Mouse (Mus musculus) forebrain, postnatal 0 days (tissue): ENCODE measurements around the gene Thbs4. TPM values are rescaled to one million over a fixed set of nuclear protein-coding genes. Genes with fewer than 3 reads are reported as not detected.
"Not testable (repeated sequence)": the region's sequence is repeated elsewhere in the genome, so short reads cannot be mapped to it uniquely, and the experiment has no call there.

Experiments
- ATAC-seq: fragments of 200-750 bp; cut with Nextera tagmentation; 2 replicates; pipeline ENCODE4 v1.8.0; 2017; ENCODE audit warnings: mild to moderate bottlenecking, moderate library complexity
- DNase-seq: peaks from one replicate; pipeline ENCODE4 v3.0.0-alpha.2; 2015
- H3K27ac ChIP-seq: fragments of 300-500 bp; sonication (generic); 2 replicates; pipeline ENCODE4 v1.5.1; 2014; ENCODE audit warnings: low read depth, mild to moderate bottlenecking, antibody characterized with exemption, low read length, moderate library complexity, mixed read lengths
- H3K27me3 ChIP-seq: fragments of 300-500 bp; sonication (generic); 2 replicates; pipeline ENCODE4 v1.6.1; 2014; ENCODE audit warnings: mild to moderate bottlenecking, low read length, mixed read lengths; ENCODE audit not compliant: insufficient read depth
- H3K36me3 ChIP-seq: fragments of 300-500 bp; sonication (generic); 2 replicates; pipeline ENCODE4 v1.6.1; 2014; ENCODE audit warnings: mild to moderate bottlenecking, moderate library complexity; ENCODE audit not compliant: insufficient read depth
- H3K4me1 ChIP-seq: fragments of 300-500 bp; sonication (generic); 2 replicates; pipeline ENCODE4 v1.6.1; 2014; ENCODE audit warnings: antibody characterized with exemption; ENCODE audit not compliant: insufficient read depth
- H3K4me2 ChIP-seq: fragments of 300-500 bp; sonication (generic); 2 replicates; pipeline ENCODE4 v1.6.1; 2014; ENCODE audit warnings: low read depth, mild to moderate bottlenecking, moderate library complexity
- H3K4me3 ChIP-seq: fragments of 300-500 bp; sonication (generic); 2 replicates; pipeline ENCODE4 v1.5.1; 2014; ENCODE audit warnings: low read depth, low read length, mixed read lengths
- H3K9ac ChIP-seq: fragments of 300-500 bp; sonication (generic); 2 replicates; pipeline ENCODE4 v1.6.1; 2014; ENCODE audit warnings: mild to moderate bottlenecking
- H3K9me3 ChIP-seq: fragments of 300-500 bp; sonication (generic); 2 replicates; pipeline ENCODE4 v1.6.1; 2016; ENCODE audit warnings: low read length
- CTCF ChIP-seq: sonication (generic); IDR thresholded peaks from 2 replicates; pipeline ENCODE4 v1.5.1; 2016; ENCODE audit warnings: antibody characterized with exemption, control low read depth, low read depth
- WGBS: fragments of 180-500 bp; shearing (Covaris S2); extraction: QIAGEN DNeasy Blood & Tissue Kit; methylation state at CpG from one replicate; pipeline ENCODE4 v1.1.7; 2014; 5-methylcytosine and 5-hydroxymethylcytosine counted together
- polyA plus RNA-seq: library from polyadenylated mRNA; unstranded; fragments of >200 nt; fragmentation: Nextera tagmentation; extraction: Ambion mirVana; gene quantifications from 2 replicates; pipeline ENCODE4 v1.2.1, GENCODE M21; 2015
- total RNA-seq: library from RNA; depleted of rRNA; stranded (reverse); fragments of >200 nt; gene quantifications from 2 replicates; pipeline ENCODE4 v1.2.3, GENCODE M21; 2014; rRNA removed

Gene Thbs4
- total RNA-seq, result 0.24 and 0.46 TPM in 2 replicates
- polyA plus RNA-seq, result 0.58 and 0.96 TPM in 2 replicates

DNA sequence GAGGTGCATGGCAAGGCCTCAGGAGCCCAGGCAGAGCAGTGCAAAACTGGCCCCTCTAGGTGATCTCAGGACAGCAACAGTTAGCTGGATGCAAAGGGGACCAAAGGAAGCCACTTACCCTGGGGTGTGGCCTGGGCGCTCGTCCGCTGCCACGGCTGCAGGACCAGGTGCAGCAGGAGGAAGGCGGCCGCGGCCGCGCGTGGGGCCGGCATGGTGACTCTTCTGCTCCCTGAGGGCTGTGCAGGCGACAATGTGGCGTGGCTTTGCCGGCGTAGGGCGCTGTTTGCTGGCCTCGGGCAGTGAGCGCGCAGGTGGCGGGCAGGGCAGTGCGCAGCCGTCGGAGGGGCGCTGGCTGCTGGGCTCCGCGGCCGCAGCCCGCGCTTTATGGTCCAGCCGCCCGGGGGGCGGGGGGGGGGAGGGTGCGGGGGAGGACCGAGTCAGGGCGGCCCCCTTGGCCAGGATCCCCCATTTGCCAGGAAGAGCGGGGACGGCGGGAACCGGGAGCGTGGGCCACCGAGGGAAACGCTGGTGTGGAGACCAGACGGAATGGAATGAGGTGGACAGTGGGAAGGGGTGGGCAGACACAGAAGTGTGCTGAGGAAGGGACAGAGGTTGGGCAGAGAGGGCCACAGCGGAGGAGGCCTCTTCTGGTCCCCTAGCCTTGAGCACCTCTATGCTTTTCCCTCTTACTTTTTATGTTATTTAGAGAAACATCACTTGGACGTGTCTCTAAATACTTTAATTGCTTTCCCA is at the start of gene Thbs4:
Gene Thbs4, minus strand, starts transcription at position 357 of the 753 bp plus-strand sequence.
- H3K4me2 ChIP-seq, result peak within 1 kb of the TSS; percentile 51
- no peaks in the 10 kb centered on the region for H3K36me3 ChIP-seq
- no peaks in the 10 kb centered on the region for H3K27me3 ChIP-seq
- H3K4me3 ChIP-seq, result peak within 1 kb of the TSS; percentile 22
- H3K27ac ChIP-seq, result no peak within 1 kb of the TSS
- TF ChIP-seq CTCF, result no peak
- peak; percentile 53; the same call in 1 of the 2 replicates for ATAC-seq
- no peaks in the 10 kb centered on the region for H3K9me3 ChIP-seq
- WGBS, result 8% methylated on average over 34 of the region's 45 CpGs
- no peak for DNase-seq
- H3K4me1 ChIP-seq, result no peaks in the 10 kb centered on the region
- no peak within 1 kb of the TSS for H3K9ac ChIP-seq

DNA sequence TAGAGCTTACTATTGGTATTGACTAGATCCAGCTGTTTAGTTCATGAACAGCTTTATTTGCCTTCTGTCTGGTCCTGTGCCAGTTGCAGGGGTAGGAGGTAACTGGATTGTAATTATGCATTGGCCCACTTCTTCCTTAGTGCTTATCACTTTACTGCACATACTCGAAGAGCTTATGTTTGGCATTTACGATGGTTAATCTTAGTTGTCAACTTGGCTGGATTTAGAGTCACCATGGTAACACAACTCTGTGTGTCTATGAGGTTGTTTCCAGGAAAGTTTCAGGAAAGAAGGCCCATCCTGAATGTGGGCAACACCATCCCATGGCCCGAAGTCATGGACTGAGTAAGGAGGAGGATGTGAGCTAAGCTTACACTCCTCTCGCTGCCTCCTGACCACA is 38.5 kb upstream of the Thbs4 start:
- Histone ChIP-seq H3K4me2 (no peak overlapping the region), H3K36me3 (no peaks in the 10 kb centered on the region), H3K9me3 (no peaks in the 10 kb centered on the region), H3K27ac (no peak overlapping the region), H3K4me1 (peaks cover 5% of the 10 kb centered on the region; the same call in 1 of the 2 replicates), H3K4me3 (no peak overlapping the region), H3K27me3 (no peaks in the 10 kb centered on the region), H3K9ac (no peak overlapping the region)
- TF ChIP-seq CTCF, result no peak
- DNase-seq (peak; percentile 29), ATAC-seq (peak; percentile 59)
- 73% methylated on average over 4 of the region's 4 CpGs for WGBS

DNA sequence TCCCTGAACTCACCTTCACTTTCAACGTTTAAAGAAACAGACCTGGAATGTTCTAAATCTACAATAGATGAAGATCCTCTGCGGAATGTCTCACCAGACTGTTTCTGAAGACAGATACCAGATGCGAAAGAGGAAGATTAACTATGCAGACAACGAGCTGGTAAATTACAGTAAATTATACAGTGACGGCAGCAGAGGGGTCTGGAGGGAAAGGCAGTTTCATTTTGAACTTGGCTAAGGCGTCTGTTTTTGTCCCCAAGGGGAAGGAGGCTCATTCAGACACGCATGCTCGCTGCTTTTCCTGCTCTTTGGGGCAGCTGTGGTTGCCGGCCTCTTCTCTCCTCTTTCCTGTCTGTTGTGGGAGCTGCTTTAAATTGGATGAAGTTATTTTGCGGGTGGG is 34.2 kb upstream of the Thbs4 start:
- no peaks in the 10 kb centered on the region for H3K36me3 ChIP-seq
- H3K4me2 ChIP-seq, result peak overlapping the region; percentile 16; the same call in 1 of the 2 replicates
- H3K4me1 ChIP-seq, result peaks cover 5% of the 10 kb centered on the region; the same call in 1 of the 2 replicates
- H3K9me3 ChIP-seq, result no peaks in the 10 kb centered on the region
- H3K27me3 ChIP-seq, result no peaks in the 10 kb centered on the region
- no peak overlapping the region for H3K9ac ChIP-seq
- DNase-seq (peak; percentile 32), ATAC-seq (peak; percentile 77)
- 41% methylated on average over 10 of the region's 10 CpGs for WGBS
- H3K27ac ChIP-seq, result no peak overlapping the region
- H3K4me3 ChIP-seq, result no peak overlapping the region
- no peak for TF ChIP-seq CTCF

GRCm38 (mm10) chr13:92817357-92817756 is 22.7 kb upstream of the Thbs4 start:
- no peak overlapping the region for H3K9ac ChIP-seq
- 78% methylated on average over 3 of the region's 3 CpGs for WGBS
- no peaks in the 10 kb centered on the region for H3K4me1 ChIP-seq
- no peaks in the 10 kb centered on the region for H3K9me3 ChIP-seq
- no peaks in the 10 kb centered on the region for H3K36me3 ChIP-seq
- H3K4me3 ChIP-seq, result no peak overlapping the region
- H3K27me3 ChIP-seq, result no peaks in the 10 kb centered on the region
- no peak overlapping the region for H3K4me2 ChIP-seq
- no peak overlapping the region for H3K27ac ChIP-seq
- no peak for TF ChIP-seq CTCF
- DNase-seq (no peak), ATAC-seq (no peak)

DNA sequence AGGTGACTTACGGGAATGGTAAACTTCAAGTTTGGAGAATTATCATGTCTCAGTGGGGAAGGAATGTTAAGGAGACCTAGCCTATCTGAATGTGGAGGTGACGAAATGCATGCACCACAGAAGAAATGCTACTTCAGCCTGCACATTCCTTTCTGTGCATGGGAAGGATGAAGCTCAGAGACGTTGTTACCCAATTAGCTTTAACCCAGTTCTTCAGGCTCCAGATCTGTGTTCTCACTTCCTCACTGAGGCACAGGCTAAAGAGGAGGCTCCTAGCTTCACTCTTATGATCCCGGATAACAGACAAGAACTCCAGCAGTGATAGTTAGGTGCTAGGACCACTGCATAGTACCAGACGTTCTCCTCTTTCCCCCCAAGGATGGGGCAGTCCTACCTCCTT is 21.7 kb upstream of the Thbs4 start:
- TF ChIP-seq CTCF, result no peak
- H3K4me3 ChIP-seq, result no peak overlapping the region
- no peak overlapping the region for H3K27ac ChIP-seq
- no peaks in the 10 kb centered on the region for H3K27me3 ChIP-seq
- no peaks in the 10 kb centered on the region for H3K4me1 ChIP-seq
- H3K4me2 ChIP-seq, result no peak overlapping the region
- no peak for DNase-seq
- WGBS, result 84% methylated on average over 5 of the region's 5 CpGs
- no peaks in the 10 kb centered on the region for H3K9me3 ChIP-seq
- ATAC-seq, result no peak
- no peaks in the 10 kb centered on the region for H3K36me3 ChIP-seq
- H3K9ac ChIP-seq, result no peak overlapping the region

GRCm38 (mm10) chr13:92810592-92810991 is 16.0 kb upstream of the Thbs4 start:
- H3K4me2 ChIP-seq, H3K36me3 ChIP-seq, H3K9me3 ChIP-seq, H3K4me3 ChIP-seq, H3K4me1 ChIP-seq, DNase-seq, H3K27ac ChIP-seq, H3K9ac ChIP-seq, H3K27me3 ChIP-seq, ATAC-seq: not testable (repeated sequence)
- 93% methylated on average over 1 of the region's 1 CpGs for WGBS

DNA sequence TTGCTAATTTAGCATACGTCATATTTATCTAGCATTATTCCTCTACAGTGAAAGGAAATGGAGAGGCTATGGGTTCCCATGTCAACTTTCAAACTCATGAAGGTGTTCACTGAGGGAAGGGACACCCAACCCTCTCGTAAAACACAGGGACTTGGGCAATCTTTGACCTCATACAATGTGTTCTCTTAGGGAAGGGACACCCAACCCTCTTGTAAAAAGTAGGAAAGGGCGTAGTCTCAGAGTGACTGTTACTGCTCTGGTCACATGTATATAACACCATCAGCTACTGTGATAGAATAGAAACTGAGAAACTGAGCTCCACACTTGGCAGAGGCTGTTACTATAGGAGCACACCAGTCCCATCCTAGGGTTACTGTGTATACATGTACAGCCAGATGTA is 13.2 kb upstream of the Thbs4 start:
- DNase-seq, result no peak
- no peaks in the 10 kb centered on the region for H3K27me3 ChIP-seq
- H3K4me2 ChIP-seq, result no peak overlapping the region
- WGBS, result 97% methylated on average over 3 of the region's 3 CpGs
- TF ChIP-seq CTCF, result no peak
- no peak overlapping the region for H3K27ac ChIP-seq
- no peak overlapping the region for H3K9ac ChIP-seq
- no peaks in the 10 kb centered on the region for H3K36me3 ChIP-seq
- ATAC-seq, result no peak
- H3K9me3 ChIP-seq, result no peaks in the 10 kb centered on the region
- H3K4me3 ChIP-seq, result no peak overlapping the region
- H3K4me1 ChIP-seq, result no peaks in the 10 kb centered on the region
